Mouse (Mus musculus) left cerebral cortex, adult 2 months (tissue): Measurements from ENCODE around the gene Abcc3. TPM values are rescaled to one million over a fixed set of nuclear protein-coding genes. Genes with fewer than 3 reads are reported as not detected.

ENCODE experiments used
- DNase-seq, 2 experiments: peaks; one replicate each; pipeline ENCODE4 v3.0.0; 2021 to 2022; ENCODE audit warnings: low spot score in 2 of 2, mixed read lengths in 1 of 2; ENCODE audit errors: extremely low spot score in 1 of 2
- H3K27ac ChIP-seq: fragments of 200-600 bp; 2 replicates; pipeline ENCODE4 v1.8.1; 2022
- H3K4me3 ChIP-seq: fragments of 200-600 bp; 2 replicates; pipeline ENCODE4 v1.8.1; 2022
- CTCF ChIP-seq: fragments of 200-600 bp; IDR thresholded peaks from 2 replicates; pipeline ENCODE4 v1.8.1; 2022; ENCODE audit warnings: antibody characterized with exemption, mild to moderate bottlenecking, moderate library complexity
- intact Hi-C: fragments of 180-260 bp; cut with DNase I; formaldehyde crosslinking; loops from one replicate; pipeline ENCODE4 v1.15.1; 2025
- total RNA-seq, 2 experiments: library from RNA; stranded (reverse); gene quantifications; 2 replicates each; pipeline ENCODE4 v1.2.3; 2021

Gene Abcc3
- total RNA-seq, 2 experiments from 2014 or later: 1.6 to 2.4 TPM

GRCm38 (mm10) chr11:94370809-94371208 lies 22.0 kb downstream of the Abcc3 start:
- intact Hi-C loops: no loop called here
- DNase-seq: no peak
- Histone ChIP-seq H3K27ac (no peak overlapping the region), H3K4me3 (no peak overlapping the region)
- no peak for TF ChIP-seq CTCF

GRCm38 (mm10) chr11:94369981-94370380 lies 22.8 kb downstream of the Abcc3 start:
- Histone ChIP-seq H3K27ac (no peak overlapping the region), H3K4me3 (no peak overlapping the region)
- TF ChIP-seq CTCF: no peak
- intact Hi-C loops: no loop called here
- DNase-seq: no peak

GRCm38 (mm10) chr11:94365340-94365739 lies 27.5 kb downstream of the Abcc3 start:
- no peak overlapping the region for H3K27ac ChIP-seq
- no peak overlapping the region for H3K4me3 ChIP-seq
- intact Hi-C loops: no loop called here
- TF ChIP-seq CTCF: no peak
- DNase-seq: no peak

- intact Hi-C loops: no loop called here
- Histone ChIP-seq H3K4me3 (no peak overlapping the region), H3K27ac (no peak overlapping the region)
- no peak for DNase-seq
- TF ChIP-seq CTCF: no peak
Measured at GRCm38 (mm10) chr11:94363690-94364089, 29.1 kb downstream of the Abcc3 start.

GRCm38 (mm10) chr11:94362101-94362500 lies 30.7 kb downstream of the Abcc3 start:
- intact Hi-C loops: no loop called here
- H3K27ac ChIP-seq: no peak overlapping the region
- no peak for TF ChIP-seq CTCF
- DNase-seq: no peak
- no peak overlapping the region for H3K4me3 ChIP-seq

GRCm38 (mm10) chr11:94361166-94361870 lies 31.5 kb downstream of the Abcc3 start:
- intact Hi-C loops: no loop called here
- H3K27ac ChIP-seq: no peak overlapping the region

GRCm38 (mm10) chr11:94359168-94359567 lies 33.6 kb downstream of the Abcc3 start:
- DNase-seq: no peak
- intact Hi-C loops: no loop called here
- TF ChIP-seq CTCF: no peak
- Histone ChIP-seq H3K27ac (no peak overlapping the region), H3K4me3 (no peak overlapping the region)

More at GRCm38 (mm10) chr11:94361166-94361870, 31.5 kb downstream of the Abcc3 start:
- H3K4me3 ChIP-seq: no peak overlapping the region
- no peak for TF ChIP-seq CTCF
- DNase-seq: no peak

- H3K27ac ChIP-seq: no peak overlapping the region
- intact Hi-C loops: no loop called here
- DNase-seq: no peak
- H3K4me3 ChIP-seq: no peak overlapping the region
- no peak for TF ChIP-seq CTCF
Measured at GRCm38 (mm10) chr11:94355521-94356217, 37.1 kb downstream of the Abcc3 start.

- intact Hi-C loops: no loop called here
- H3K4me3 ChIP-seq: no peak overlapping the region
Measured at GRCm38 (mm10) chr11:94351094-94351493, 41.7 kb downstream of the Abcc3 start.

GRCm38 (mm10) chr11:94350337-94350736 lies 42.5 kb downstream of the Abcc3 start:
- H3K4me3 ChIP-seq: no peak overlapping the region
- no peak for DNase-seq
- no peak overlapping the region for H3K27ac ChIP-seq
- no peak for TF ChIP-seq CTCF
- intact Hi-C loops: no loop called here

More at GRCm38 (mm10) chr11:94351094-94351493, 41.7 kb downstream of the Abcc3 start:
- no peak for DNase-seq
- no peak for TF ChIP-seq CTCF
- H3K27ac ChIP-seq: no peak overlapping the region

- TF ChIP-seq CTCF: no peak; the same call in none of the 2 replicates
- intact Hi-C loops: no loop called here
- DNase-seq: no peak
Measured at GRCm38 (mm10) chr11:94349839-94350238, 43.0 kb downstream of the Abcc3 start.

GRCm38 (mm10) chr11:94347063-94347575 lies 45.7 kb downstream of the Abcc3 start:
- no peak for TF ChIP-seq CTCF
- H3K4me3 ChIP-seq: no peak overlapping the region
- intact Hi-C loops: no loop called here
- H3K27ac ChIP-seq: no peak overlapping the region
- DNase-seq: no peak

More at GRCm38 (mm10) chr11:94349839-94350238, 43.0 kb downstream of the Abcc3 start:
- Histone ChIP-seq H3K4me3 (no peak overlapping the region), H3K27ac (no peak overlapping the region)

GRCm38 (mm10) chr11:94346611-94347010 lies 46.2 kb downstream of the Abcc3 start:
- Histone ChIP-seq H3K4me3 (no peak overlapping the region), H3K27ac (no peak overlapping the region)
- no peak for TF ChIP-seq CTCF
- intact Hi-C loops: no loop called here
- DNase-seq: no peak
